Comparison of ENCODE assay signal across 22 mouse cellular contexts in the genomic region with DNA sequence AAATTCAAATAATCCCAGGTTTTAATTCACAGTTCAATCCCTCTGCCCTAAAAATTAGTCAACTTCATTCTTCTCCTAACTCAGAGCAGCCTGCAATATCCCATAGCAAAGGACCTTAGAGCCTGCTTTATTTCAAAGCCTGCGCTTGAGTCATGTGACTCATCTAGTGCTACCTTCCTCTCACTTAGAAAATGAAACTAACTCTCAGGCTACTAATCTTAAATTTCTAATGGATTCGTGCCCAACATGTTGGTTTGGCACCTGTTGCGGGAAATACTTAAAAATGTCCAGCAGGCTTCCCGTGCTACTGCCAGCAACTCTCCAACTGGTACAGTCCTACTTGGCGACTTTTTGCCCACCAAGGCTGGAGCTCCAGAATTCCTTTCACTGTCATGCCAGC.
DNase-seq lines count a peak whose midpoint lies in the region; ATAC-seq and TF ChIP-seq lines count a peak whose summit lies in the region.
"Had no signal": no experiment of that assay in that cellular context is flagged by ENCODE, and none has a peak within 500 bp of the region (broad histone marks: within the 10 kb centered on the region; RNA-seq: fewer than 3 reads in every experiment).

No protein-coding gene starts in this region.

- peak overlapping the region; percentile 66 for H3K9ac ChIP-seq in CH12.LX (ENCODE audit: insufficient read depth, low read depth)
- H3K9ac ChIP-seq: hindbrain, embryonic 15.5 days; lung, embryonic 14.5 days had no signal

- no peaks in the 10 kb centered on the region for H3K27me3 ChIP-seq in CH12.LX (replicated peaks)
- H3K27me3 ChIP-seq: hindbrain, embryonic 15.5 days had no signal

- no peak for TF ChIP-seq RAD21 in CH12.LX (IDR thresholded peaks at IDR 0.05; ENCODE audit: low read depth, low read length)

- TF ChIP-seq EP300 in CH12.LX (IDR thresholded peaks at IDR 0.05; ENCODE audit: low read length) = no peak

- no peaks in the 10 kb centered on the region for H3K9me3 ChIP-seq in CH12.LX (replicated peaks; ENCODE audit: low read length)
- H3K9me3 ChIP-seq: hindbrain, embryonic 15.5 days had no signal

- no peaks in the 10 kb centered on the region for H3K36me3 ChIP-seq in CH12.LX (replicated peaks in 1 of 2; ENCODE audit: control insufficient read depth in 1 of 2, insufficient read depth in 1 of 2, low read length in 1 of 2)
- H3K36me3 ChIP-seq: hindbrain, embryonic 15.5 days had no signal

- peak overlapping the region; percentile 81 for H3K27ac ChIP-seq in CH12.LX (ENCODE audit: insufficient read depth, low read depth)
- H3K27ac ChIP-seq: hindbrain, embryonic 15.5 days; left cerebral cortex, adult 2 months had no signal

- in situ Hi-C loops in CH12.LX (cut with MboI; ENCODE audit: low pct_ligation_motif_present, low pct_unique_long_range_greater_than_20kb, low sequenced_read_pairs) = no loop called here

- H3K79me2 ChIP-seq in CH12.LX (replicated peaks; ENCODE audit: control insufficient read depth, extremely low read depth, insufficient read depth, poor library complexity, severe bottlenecking) = no peaks in the 10 kb centered on the region

- H3K4me3 ChIP-seq in CH12.LX (replicated peaks in 1 of 3; ENCODE audit: low read depth in 2 of 3, low read length in 2 of 3, poor library complexity in 1 of 3) = peak overlapping the region; percentile 36 to 56 (median 37)
- H3K4me3 ChIP-seq: hindbrain, embryonic 15.5 days; left cerebral cortex, adult 2 months had no signal

- peak; percentile 83 for DNase-seq in heart, adult 11 months
- no peak for DNase-seq in heart, postnatal 36 days
- DNase-seq in 3134 (ENCODE audit: extremely low read depth, insufficient read length, low spot score) (peak; percentile 7), CH12.LX (ENCODE audit: extremely low read depth) (peak; percentile 51)
- no peak for DNase-seq in urinary bladder, postnatal 4 days (ENCODE audit: low spot score in 2 of 2)
- no peak for DNase-seq in cerebellum, postnatal 14 days
- no peak for DNase-seq in right cerebral cortex, postnatal 14 days
- DNase-seq: adrenal gland, postnatal 36 days; cerebellum, postnatal 10 days; embryo, embryonic 11 days; kidney, postnatal 4 days; layer of hippocampus, adult 9-11 months; lung, embryonic 14.5 days; lung, postnatal 36 days; thymus, adult 2 months had no signal

- peak; percentile 7; the same call in 1 of the 2 replicates for ATAC-seq in granulocyte monocyte progenitor cell, adult 5-6 weeks (replicated peaks; ENCODE audit: poor library complexity, severe bottlenecking)
- ATAC-seq: forebrain, embryonic 16.5 days; intestine, embryonic 16.5 days had no signal

- dilution Hi-C loops in CH12.LX (cut with MboI; ENCODE audit: extremely low pct_ligation_motif_present, extremely low pct_unique_long_range_greater_than_20kb, low sequenced_read_pairs) = no loop called here

- H3K4me1 ChIP-seq in CH12.LX (ENCODE audit: control insufficient read depth in 1 of 2, insufficient read depth in 2 of 2) = peaks cover 0 to 14% of the 10 kb centered on the region in 2 experiments; a peak in 2 of 4 replicates
- H3K4me1 ChIP-seq: hindbrain, embryonic 15.5 days had no signal

- H3K4me2 ChIP-seq in CH12.LX (ENCODE audit: insufficient read depth, low read depth, poor library complexity, severe bottlenecking) = peak overlapping the region; percentile 100
- H3K4me2 ChIP-seq: hindbrain, embryonic 15.5 days; liver, embryonic 11.5 days; lung, embryonic 14.5 days; midbrain, embryonic 11.5 days had no signal

- intact Hi-C loops in heart, postnatal 36 days (cut with DNase I) = no loop called here

- peak; percentile 33; the same call in 1 of the 2 replicates for TF ChIP-seq POLR2A in CH12.LX (IDR thresholded peaks at IDR 0.05; ENCODE audit: low read depth, low read length)

- no peak for TF ChIP-seq CTCF in CH12.LX (conservative IDR thresholded peaks at IDR 0.05 in 1 of 2, IDR thresholded peaks at IDR 0.05 in 1 of 2; ENCODE audit: low read depth in 2 of 2, low read length in 2 of 2)

TF ChIP-seq in CH12.LX, 34 proteins besides CTCF, POLR2A, EP300 and RAD21:
- TF ChIP-seq KAT2A (IDR thresholded peaks at IDR 0.05; ENCODE audit: insufficient replicate concordance, low read length) = no peak
- no peak for TF ChIP-seq CHD2 (IDR thresholded peaks at IDR 0.05; ENCODE audit: low read length)
- TF ChIP-seq ZKSCAN1 (IDR thresholded peaks at IDR 0.05; ENCODE audit: borderline replicate concordance, low read depth, low read length) = no peak
- TF ChIP-seq TCF12 (IDR thresholded peaks at IDR 0.05; ENCODE audit: low read depth, low read length) = no peak
- no peak for TF ChIP-seq CHD1 (IDR thresholded peaks at IDR 0.05; ENCODE audit: low read depth, low read length)
- no peak for TF ChIP-seq POLR2AphosphoS2 (IDR thresholded peaks at IDR 0.05; ENCODE audit: low read depth, low read length)
- TF ChIP-seq TBP (conservative IDR thresholded peaks at IDR 0.05; ENCODE audit: low read depth, low read length) = no peak
- TF ChIP-seq ZNF384 (IDR thresholded peaks at IDR 0.05; ENCODE audit: low read depth, low read length) = no peak
- peak; percentile 28; the same call in 1 of the 2 replicates for TF ChIP-seq ETS1 (conservative IDR thresholded peaks at IDR 0.05; ENCODE audit: low read depth, low read length)
- peak; percentile 72 for TF ChIP-seq USF1 (IDR thresholded peaks at IDR 0.05; ENCODE audit: low read depth, low read length)
- TF ChIP-seq MAX (IDR thresholded peaks at IDR 0.05; ENCODE audit: low read length) = no peak; the same call in 1 of the 2 replicates
- TF ChIP-seq MEF2A (IDR thresholded peaks at IDR 0.05; ENCODE audit: borderline replicate concordance, low read depth, low read length) = no peak
- TF ChIP-seq E2F4 (IDR thresholded peaks at IDR 0.05; ENCODE audit: insufficient replicate concordance, low read depth, low read length) = no peak
- TF ChIP-seq ZC3H11A (IDR thresholded peaks at IDR 0.05; ENCODE audit: low read depth, low read length) = no peak
- TF ChIP-seq USF2 (conservative IDR thresholded peaks at IDR 0.05; ENCODE audit: low read depth, low read length) = peak; percentile 79
- no peak for TF ChIP-seq HCFC1 (IDR thresholded peaks at IDR 0.05; ENCODE audit: low read depth, low read length)
- TF ChIP-seq PAX5 (IDR thresholded peaks at IDR 0.05; ENCODE audit: low read length) = no peak
- TF ChIP-seq MYC (IDR thresholded peaks at IDR 0.05; ENCODE audit: low read depth, low read length) = no peak
- TF ChIP-seq MXI1 (IDR thresholded peaks at IDR 0.05; ENCODE audit: low read depth, low read length) = no peak
- TF ChIP-seq SMC3 (IDR thresholded peaks at IDR 0.05; ENCODE audit: low read depth, low read length) = no peak
- TF ChIP-seq BHLHE40 (IDR thresholded peaks at IDR 0.05; ENCODE audit: low read depth, low read length) = peak; percentile 70
- TF ChIP-seq RCOR1 (conservative IDR thresholded peaks at IDR 0.05; ENCODE audit: low read depth, low read length) = no peak
- TF ChIP-seq SIN3A (IDR thresholded peaks at IDR 0.05; ENCODE audit: low read length) = no peak
- no peak for TF ChIP-seq GABPA (IDR thresholded peaks at IDR 0.05; ENCODE audit: insufficient replicate concordance, low read depth, low read length)
- no peak for TF ChIP-seq ELF1 (IDR thresholded peaks at IDR 0.05; ENCODE audit: low read depth, low read length)
- no peak for TF ChIP-seq JUN (IDR thresholded peaks at IDR 0.05; ENCODE audit: insufficient read depth, low read depth, low read length)

Comparison
In these comparisons a context has a peak if more than half of its experiments do, and no peak if none do; other contexts are left out.
1. DNase-seq: peak in heart, adult 11 months (single experiment), 3134 (single experiment) and CH12.LX (single experiment); none in heart, postnatal 36 days (0 of 2), urinary bladder, postnatal 4 days (0 of 2), cerebellum, postnatal 14 days (0 of 2) and right cerebral cortex, postnatal 14 days (single experiment).